Mouse (Mus musculus): Measurements from ENCODE around the gene Ddx17. TPM values are rescaled to one million over a fixed set of nuclear protein-coding genes. Genes with fewer than 3 reads are reported as not detected.

Ddx17 gene
- total and polyA plus RNA-seq, 2 experiments, result 88.5 to 105 TPM

- Histone ChIP-seq H3K4me3 (ENCODE audit: insufficient read depth, low read depth, low read length) (peak overlapping the region; percentile 83), H3K79me2 (ENCODE audit: control insufficient read depth, insufficient read depth, low read length) (peaks cover 3% of the 10 kb centered on the region; the same call in 1 of the 2 replicates), H3K27me3 (ENCODE audit: control insufficient read depth, insufficient read depth, low read length) (no peaks in the 10 kb centered on the region), H3K9ac (ENCODE audit: low read depth, low read length) (peak overlapping the region; percentile 94), H3K36me3 (ENCODE audit: control insufficient read depth, insufficient read depth, low read length) (peaks cover 30% of the 10 kb centered on the region), H3K4me1 (ENCODE audit: control insufficient read depth, insufficient read depth, low read length) (peaks cover 5% of the 10 kb centered on the region; the same call in 1 of the 2 replicates), H3K27ac (replicated peaks; ENCODE audit: insufficient read depth, low read depth, low read length) (peak overlapping the region; percentile 71; the same call in 1 of the 2 replicates)
- 0% methylated on average over 3 of the region's 3 CpGs for WGBS
- DNase-seq (ENCODE audit: extremely low read depth, low read depth, low spot score), result no peak
- TF ChIP-seq POLR2A (IDR thresholded peaks at IDR 0.05; ENCODE audit: extremely low read depth, insufficient read depth, low read length) (no peak), CTCF (IDR thresholded peaks at IDR 0.05; ENCODE audit: low read depth, low read length) (no peak)
Observed at GRCm38 (mm10) chr15:79545496-79545895, 1.0 kb downstream of the Ddx17 start.

- 91% methylated on average over 3 of the region's 3 CpGs for WGBS
- no peaks in the 10 kb centered on the region for H3K27me3 ChIP-seq (ENCODE audit: control insufficient read depth, insufficient read depth, low read length)
- TF ChIP-seq CTCF (IDR thresholded peaks at IDR 0.05; ENCODE audit: low read depth, low read length) (no peak), POLR2A (IDR thresholded peaks at IDR 0.05; ENCODE audit: extremely low read depth, insufficient read depth, low read length) (no peak)
- no peak for DNase-seq (ENCODE audit: extremely low read depth, low read depth, low spot score)
- peaks cover 3% of the 10 kb centered on the region; the same call in 1 of the 2 replicates for H3K79me2 ChIP-seq (ENCODE audit: control insufficient read depth, insufficient read depth, low read length)
- H3K27ac ChIP-seq (replicated peaks; ENCODE audit: insufficient read depth, low read depth, low read length), result no peak overlapping the region
- H3K9ac ChIP-seq (ENCODE audit: low read depth, low read length), result no peak overlapping the region
- H3K4me3 ChIP-seq (ENCODE audit: insufficient read depth, low read depth, low read length), result no peak overlapping the region
- H3K36me3 ChIP-seq (ENCODE audit: control insufficient read depth, insufficient read depth, low read length), result peaks cover 46% of the 10 kb centered on the region
- peaks cover 5% of the 10 kb centered on the region; the same call in 1 of the 2 replicates for H3K4me1 ChIP-seq (ENCODE audit: control insufficient read depth, insufficient read depth, low read length)
Observed at GRCm38 (mm10) chr15:79543968-79544367, 2.6 kb downstream of the Ddx17 start.

GRCm38 (mm10) chr15:79533796-79534195 lies 12.7 kb downstream of the Ddx17 start:
- Histone ChIP-seq H3K36me3 (ENCODE audit: control insufficient read depth, insufficient read depth, low read length) (peaks cover 93% of the 10 kb centered on the region), H3K27ac (replicated peaks; ENCODE audit: insufficient read depth, low read depth, low read length) (no peak overlapping the region), H3K79me2 (ENCODE audit: control insufficient read depth, insufficient read depth, low read length) (no peaks in the 10 kb centered on the region), H3K27me3 (ENCODE audit: control insufficient read depth, insufficient read depth, low read length) (no peaks in the 10 kb centered on the region), H3K4me1 (ENCODE audit: control insufficient read depth, insufficient read depth, low read length) (no peaks in the 10 kb centered on the region; the same call in 1 of the 2 replicates), H3K4me3 (ENCODE audit: insufficient read depth, low read depth, low read length) (no peak overlapping the region), H3K9ac (ENCODE audit: low read depth, low read length) (no peak overlapping the region)
- no peak for DNase-seq (ENCODE audit: extremely low read depth, low read depth, low spot score)
- 84% methylated on average over 3 of the region's 3 CpGs for WGBS
- TF ChIP-seq CTCF (IDR thresholded peaks at IDR 0.05; ENCODE audit: low read depth, low read length) (no peak), POLR2A (IDR thresholded peaks at IDR 0.05; ENCODE audit: extremely low read depth, insufficient read depth, low read length) (no peak)

GRCm38 (mm10) chr15:79529935-79530334 lies 16.6 kb downstream of the Ddx17 start:
- no peak for DNase-seq (ENCODE audit: extremely low read depth, low read depth, low spot score)
- WGBS, result 67% methylated on average over 7 of the region's 7 CpGs
- Histone ChIP-seq H3K4me3 (ENCODE audit: insufficient read depth, low read depth, low read length) (no peak overlapping the region), H3K27ac (replicated peaks; ENCODE audit: insufficient read depth, low read depth, low read length) (no peak overlapping the region), H3K4me1 (ENCODE audit: control insufficient read depth, insufficient read depth, low read length) (no peaks in the 10 kb centered on the region; the same call in 1 of the 2 replicates), H3K27me3 (ENCODE audit: control insufficient read depth, insufficient read depth, low read length) (no peaks in the 10 kb centered on the region), H3K9ac (ENCODE audit: low read depth, low read length) (no peak overlapping the region), H3K79me2 (ENCODE audit: control insufficient read depth, insufficient read depth, low read length) (no peaks in the 10 kb centered on the region), H3K36me3 (ENCODE audit: control insufficient read depth, insufficient read depth, low read length) (peaks cover 66% of the 10 kb centered on the region)
- no peak for TF ChIP-seq POLR2A (IDR thresholded peaks at IDR 0.05; ENCODE audit: extremely low read depth, insufficient read depth, low read length)
- TF ChIP-seq CTCF (IDR thresholded peaks at IDR 0.05; ENCODE audit: low read depth, low read length), result no peak

GRCm38 (mm10) chr15:79527991-79528639 lies 18.4 kb downstream of the Ddx17 start:
- no peak for TF ChIP-seq CTCF (IDR thresholded peaks at IDR 0.05; ENCODE audit: low read depth, low read length)
- TF ChIP-seq POLR2A (IDR thresholded peaks at IDR 0.05; ENCODE audit: extremely low read depth, insufficient read depth, low read length), result no peak
- Histone ChIP-seq H3K4me3 (ENCODE audit: insufficient read depth, low read depth, low read length) (no peak overlapping the region), H3K36me3 (ENCODE audit: control insufficient read depth, insufficient read depth, low read length) (peaks cover 49% of the 10 kb centered on the region), H3K79me2 (ENCODE audit: control insufficient read depth, insufficient read depth, low read length) (no peaks in the 10 kb centered on the region), H3K27ac (replicated peaks; ENCODE audit: insufficient read depth, low read depth, low read length) (no peak overlapping the region), H3K9ac (ENCODE audit: low read depth, low read length) (no peak overlapping the region), H3K27me3 (ENCODE audit: control insufficient read depth, insufficient read depth, low read length) (no peaks in the 10 kb centered on the region), H3K4me1 (ENCODE audit: control insufficient read depth, insufficient read depth, low read length) (no peaks in the 10 kb centered on the region; the same call in 1 of the 2 replicates)
- WGBS, result 69% methylated on average over 5 of the region's 5 CpGs
- DNase-seq (ENCODE audit: extremely low read depth, low read depth, low spot score), result no peak

GRCm38 (mm10) chr15:79527192-79527591 lies 19.3 kb downstream of the Ddx17 start:
- TF ChIP-seq POLR2A (IDR thresholded peaks at IDR 0.05; ENCODE audit: extremely low read depth, insufficient read depth, low read length), result no peak
- no peak for TF ChIP-seq CTCF (IDR thresholded peaks at IDR 0.05; ENCODE audit: low read depth, low read length)
- no peak overlapping the region for H3K27ac ChIP-seq (replicated peaks; ENCODE audit: insufficient read depth, low read depth, low read length)
- no peak overlapping the region for H3K9ac ChIP-seq (ENCODE audit: low read depth, low read length)
- H3K36me3 ChIP-seq (ENCODE audit: control insufficient read depth, insufficient read depth, low read length), result peaks cover 40% of the 10 kb centered on the region
- 51% methylated on average over 4 of the region's 4 CpGs for WGBS
- H3K27me3 ChIP-seq (ENCODE audit: control insufficient read depth, insufficient read depth, low read length), result no peaks in the 10 kb centered on the region
- DNase-seq (ENCODE audit: extremely low read depth, low read depth, low spot score), result peak; percentile 66
- no peaks in the 10 kb centered on the region for H3K79me2 ChIP-seq (ENCODE audit: control insufficient read depth, insufficient read depth, low read length)
- H3K4me1 ChIP-seq (ENCODE audit: control insufficient read depth, insufficient read depth, low read length), result no peaks in the 10 kb centered on the region; the same call in 1 of the 2 replicates
- H3K4me3 ChIP-seq (ENCODE audit: insufficient read depth, low read depth, low read length), result no peak overlapping the region

Measured in liver, adult 2 months (tissue).